Mouse (Mus musculus) lung, postnatal 0 days (tissue): ENCODE measurements around the gene Wwc2.

Experiments
- CTCF ChIP-seq: IDR thresholded peaks from 2 replicates; pipeline ENCODE4 v1.5.1; 2016; ENCODE audit warnings: antibody characterized with exemption, mild to moderate bottlenecking
- EP300 ChIP-seq: IDR thresholded peaks from 2 replicates; pipeline ENCODE4 v1.6.1; 2016; ENCODE audit warnings: antibody characterized with exemption, mild to moderate bottlenecking, control low read depth

GRCm38 (mm10) chr8:47994618-47995274, 4.0 kb upstream of the Wwc2 start:
- TF ChIP-seq CTCF: no peak
- no peak for TF ChIP-seq EP300
